Mouse (Mus musculus): ENCODE measurements around the gene Epc2. TPM values are rescaled to one million over a fixed set of nuclear protein-coding genes. Genes with fewer than 3 reads are reported as not detected.

The Epc2 gene
- 5.3 and 5.5 TPM in 2 replicates for polyA plus RNA-seq (2012; ENCODE audit: low replicate concordance)

GRCm38 (mm10) chr2:49450931-49451636, at the start of gene Epc2:
TSS of gene Epc2 (plus strand) at chr2:49451486.

Other genes starting within 250 kb of the Epc2 start
- 0.47 and 1.1 TPM in 2 replicates for gene Kif5c, start 167.8 kb downstream of the Epc2 start, polyA plus RNA-seq (2012; ENCODE audit: low replicate concordance)